ENCODE assay signal across 8 mouse cellular contexts in genomic region chr10:77252790-77253189, GRCm38 (mm10). TPM values are rescaled to one million over a fixed set of nuclear protein-coding genes. Genes with fewer than 3 reads are reported as not detected.
A peak's percentile ranks its signal among the peaks of the same experiment; 100 is the strongest.
DNase-seq lines count a peak whose midpoint lies in the region; ATAC-seq and TF ChIP-seq lines count a peak whose summit lies in the region.

No protein-coding gene starts in this region.

- no peak overlapping the region for H3K9ac ChIP-seq in CH12.LX (ENCODE audit: insufficient read depth, low read depth)
- no peak overlapping the region for H3K9ac ChIP-seq in heart, postnatal 0 days (replicated peaks; ENCODE audit: low read depth, low read length)
- no peak overlapping the region for H3K9ac ChIP-seq in liver, embryonic 15.5 days
- H3K9ac ChIP-seq in neural tube, embryonic 13.5 days = no peak overlapping the region
- no peak overlapping the region for H3K9ac ChIP-seq in stomach, postnatal 0 days (ENCODE audit: low read length)

- no peaks in the 10 kb centered on the region for H3K36me3 ChIP-seq in CH12.LX (replicated peaks in 1 of 2; ENCODE audit: control insufficient read depth in 1 of 2, insufficient read depth in 1 of 2, low read length in 1 of 2)
- H3K36me3 ChIP-seq in forebrain, embryonic 10.5 days (replicated peaks) = no peaks in the 10 kb centered on the region
- H3K36me3 ChIP-seq in heart, postnatal 0 days (replicated peaks; ENCODE audit: control insufficient read depth, insufficient read depth, low read length) = no peaks in the 10 kb centered on the region
- no peaks in the 10 kb centered on the region for H3K36me3 ChIP-seq in liver, embryonic 15.5 days (replicated peaks)
- H3K36me3 ChIP-seq in neural tube, embryonic 13.5 days = no peaks in the 10 kb centered on the region
- H3K36me3 ChIP-seq in stomach, postnatal 0 days (ENCODE audit: control insufficient read depth, insufficient read depth, low read length) = no peaks in the 10 kb centered on the region

- dilution Hi-C loops in CH12.LX (cut with MboI; ENCODE audit: extremely low pct_ligation_motif_present, extremely low pct_unique_long_range_greater_than_20kb, low sequenced_read_pairs) = no loop called here

- under 1% methylated on average over 4 of the region's 4 CpGs for WGBS in forebrain, embryonic 10.5 days
- WGBS in heart, postnatal 0 days = 2% methylated on average over 4 of the region's 4 CpGs
- WGBS in liver, embryonic 15.5 days (ENCODE audit: insufficient replicate concordance) = 0% methylated on average over 4 of the region's 4 CpGs
- WGBS in neural tube, embryonic 13.5 days = 2% methylated on average over 4 of the region's 4 CpGs
- 3% methylated on average over 4 of the region's 4 CpGs for WGBS in stomach, postnatal 0 days

- TF ChIP-seq EP300 in CH12.LX (IDR thresholded peaks at IDR 0.05; ENCODE audit: low read length) = no peak
- TF ChIP-seq EP300 in heart, postnatal 0 days (IDR thresholded peaks at IDR 0.05; ENCODE audit: low read depth) = no peak
- no peak for TF ChIP-seq EP300 in stomach, postnatal 0 days (optimal IDR thresholded peaks at IDR 0.05)

- no peak overlapping the region for H3K4me2 ChIP-seq in CH12.LX (ENCODE audit: insufficient read depth, low read depth, poor library complexity, severe bottlenecking)
- H3K4me2 ChIP-seq in heart, postnatal 0 days (ENCODE audit: low read depth, low read length) = no peak overlapping the region
- H3K4me2 ChIP-seq in liver, embryonic 15.5 days = peak overlapping the region; percentile 20; the same call in 1 of the 2 replicates
- H3K4me2 ChIP-seq in neural tube, embryonic 13.5 days = no peak overlapping the region
- no peak overlapping the region for H3K4me2 ChIP-seq in stomach, postnatal 0 days (replicated peaks; ENCODE audit: low read depth)

- DNase-seq in CH12.LX (ENCODE audit: extremely low read depth) = peak; percentile 64
- peak; percentile 72 for DNase-seq in c-Kit-negative CD71-positive TER-119-positive erythroid progenitor cells, embryonic 14.5 days (ENCODE audit: low read depth, low spot score)
- peak; percentile 87 for DNase-seq in forebrain, embryonic 10.5 days (ENCODE audit: extremely low spot score, low spot score)
- peak; percentile 81 for DNase-seq in heart, postnatal 0 days (ENCODE audit: low spot score)
- DNase-seq in kidney, postnatal 25 days = peak; percentile 78 to 86
- peak; percentile 78 for DNase-seq in stomach, postnatal 0 days (ENCODE audit: low spot score)

- no peak overlapping the region for H3K4me3 ChIP-seq in CH12.LX (replicated peaks in 1 of 3; ENCODE audit: low read depth in 2 of 3, low read length in 2 of 3, poor library complexity in 1 of 3)
- H3K4me3 ChIP-seq in forebrain, embryonic 10.5 days = no peak overlapping the region
- no peak overlapping the region for H3K4me3 ChIP-seq in heart, postnatal 0 days (ENCODE audit: low read depth, low read length)
- no peak overlapping the region for H3K4me3 ChIP-seq in liver, embryonic 15.5 days (replicated peaks)
- no peak overlapping the region for H3K4me3 ChIP-seq in neural tube, embryonic 13.5 days
- no peak overlapping the region for H3K4me3 ChIP-seq in stomach, postnatal 0 days (ENCODE audit: low read depth, low read length)

- H3K4me1 ChIP-seq in CH12.LX (ENCODE audit: control insufficient read depth in 1 of 2, insufficient read depth in 2 of 2) = no peaks in the 10 kb centered on the region
- peaks cover 47% of the 10 kb centered on the region for H3K4me1 ChIP-seq in forebrain, embryonic 10.5 days
- H3K4me1 ChIP-seq in heart, postnatal 0 days (ENCODE audit: control insufficient read depth, insufficient read depth) = peaks cover 14% of the 10 kb centered on the region
- H3K4me1 ChIP-seq in liver, embryonic 15.5 days (replicated peaks) = peaks cover 25% of the 10 kb centered on the region
- peaks cover 40% of the 10 kb centered on the region for H3K4me1 ChIP-seq in neural tube, embryonic 13.5 days (replicated peaks)
- peaks cover 10% of the 10 kb centered on the region; the same call in 1 of the 2 replicates for H3K4me1 ChIP-seq in stomach, postnatal 0 days (replicated peaks; ENCODE audit: control insufficient read depth, insufficient read depth)

- peaks cover 85% of the 10 kb centered on the region for H3K27me3 ChIP-seq in CH12.LX (replicated peaks)
- H3K27me3 ChIP-seq in forebrain, embryonic 10.5 days (ENCODE audit: poor library complexity, severe bottlenecking) = no peaks in the 10 kb centered on the region; the same call in 1 of the 2 replicates
- no peaks in the 10 kb centered on the region for H3K27me3 ChIP-seq in heart, postnatal 0 days (ENCODE audit: control insufficient read depth, insufficient read depth, low read length)
- peaks cover 13% of the 10 kb centered on the region; the same call in 1 of the 2 replicates for H3K27me3 ChIP-seq in liver, embryonic 15.5 days
- no peaks in the 10 kb centered on the region for H3K27me3 ChIP-seq in neural tube, embryonic 13.5 days
- H3K27me3 ChIP-seq in stomach, postnatal 0 days (ENCODE audit: control insufficient read depth, insufficient read depth, low read length) = no peaks in the 10 kb centered on the region

- ATAC-seq in heart, postnatal 0 days (ENCODE audit: insufficient read depth, low read depth) = peak; percentile 57
- peak; percentile 29; the same call in 1 of the 2 replicates for ATAC-seq in liver, embryonic 15.5 days (ENCODE audit: insufficient read depth)
- ATAC-seq in neural tube, embryonic 13.5 days (ENCODE audit: low read depth) = peak; percentile 33
- peak; percentile 33 for ATAC-seq in stomach, postnatal 0 days (ENCODE audit: low FRiP score, low TSS enrichment)

- no peaks in the 10 kb centered on the region for H3K9me3 ChIP-seq in CH12.LX (replicated peaks; ENCODE audit: low read length)
- no peaks in the 10 kb centered on the region for H3K9me3 ChIP-seq in forebrain, embryonic 10.5 days
- H3K9me3 ChIP-seq in heart, postnatal 0 days (replicated peaks; ENCODE audit: control insufficient read depth, low read length) = no peaks in the 10 kb centered on the region
- no peaks in the 10 kb centered on the region for H3K9me3 ChIP-seq in liver, embryonic 15.5 days (replicated peaks)
- no peaks in the 10 kb centered on the region for H3K9me3 ChIP-seq in neural tube, embryonic 13.5 days
- no peaks in the 10 kb centered on the region for H3K9me3 ChIP-seq in stomach, postnatal 0 days (ENCODE audit: control insufficient read depth, low read length)

- TF ChIP-seq RAD21 in CH12.LX (IDR thresholded peaks at IDR 0.05; ENCODE audit: low read depth, low read length) = peak; percentile 83

- TF ChIP-seq CTCF in CH12.LX (conservative IDR thresholded peaks at IDR 0.05 in 1 of 2, IDR thresholded peaks at IDR 0.05 in 1 of 2; ENCODE audit: low read depth in 2 of 2, low read length in 2 of 2) = peak; percentile 88 to 94
- peak; percentile 99 for TF ChIP-seq CTCF in heart, postnatal 0 days (IDR thresholded peaks at IDR 0.05; ENCODE audit: low read depth)
- peak; percentile 99 for TF ChIP-seq CTCF in stomach, postnatal 0 days (IDR thresholded peaks at IDR 0.05; ENCODE audit: low read depth)

- no peaks in the 10 kb centered on the region for H3K79me2 ChIP-seq in CH12.LX (replicated peaks; ENCODE audit: control insufficient read depth, extremely low read depth, insufficient read depth, poor library complexity, severe bottlenecking)

- TF ChIP-seq POLR2A in CH12.LX (IDR thresholded peaks at IDR 0.05; ENCODE audit: low read depth, low read length) = no peak

- in situ Hi-C loops in CH12.LX (cut with MboI; ENCODE audit: low pct_ligation_motif_present, low pct_unique_long_range_greater_than_20kb, low sequenced_read_pairs) = loop anchor here (5.0 kb wide), 1 partner anchor 120 kb away; no protein-coding TSS in a partner anchor

- no peak overlapping the region for H3K27ac ChIP-seq in CH12.LX (ENCODE audit: insufficient read depth, low read depth)
- peak overlapping the region; percentile 80 for H3K27ac ChIP-seq in forebrain, embryonic 10.5 days
- no peak overlapping the region for H3K27ac ChIP-seq in heart, postnatal 0 days (ENCODE audit: low read depth)
- H3K27ac ChIP-seq in liver, embryonic 15.5 days (replicated peaks) = 0 out of 2 replicates have a peak overlapping the region, but pooled peaks have one; percentile 24
- H3K27ac ChIP-seq in neural tube, embryonic 13.5 days (replicated peaks) = no peak overlapping the region
- peak overlapping the region; percentile 87; the same call in 1 of the 2 replicates for H3K27ac ChIP-seq in stomach, postnatal 0 days (replicated peaks)

TF ChIP-seq in CH12.LX, 34 proteins besides CTCF, POLR2A, EP300 and RAD21:
- TF ChIP-seq KAT2A (IDR thresholded peaks at IDR 0.05; ENCODE audit: insufficient replicate concordance, low read length) = no peak
- TF ChIP-seq NELFE (IDR thresholded peaks at IDR 0.05; ENCODE audit: low read depth, low read length) = peak; percentile 23; the same call in 1 of the 2 replicates
- TF ChIP-seq ZC3H11A (IDR thresholded peaks at IDR 0.05; ENCODE audit: low read depth, low read length) = peak; percentile 32; the same call in 1 of the 2 replicates
- no peak for TF ChIP-seq TCF12 (IDR thresholded peaks at IDR 0.05; ENCODE audit: low read depth, low read length)
- TF ChIP-seq IRF4 (IDR thresholded peaks at IDR 0.05; ENCODE audit: low read depth, low read length) = 0 out of 2 replicates have a peak, but pooled peaks have one; percentile 23
- no peak for TF ChIP-seq HCFC1 (IDR thresholded peaks at IDR 0.05; ENCODE audit: low read depth, low read length)
- TF ChIP-seq SMC3 (IDR thresholded peaks at IDR 0.05; ENCODE audit: low read depth, low read length) = peak; percentile 91
- TF ChIP-seq ZKSCAN1 (IDR thresholded peaks at IDR 0.05; ENCODE audit: borderline replicate concordance, low read depth, low read length) = no peak
- no peak for TF ChIP-seq UBTF (IDR thresholded peaks at IDR 0.05; ENCODE audit: low read depth, low read length)

RNA-seq across cellular contexts. Expression of gene Pofut2, which starts 6.2 kb away (rescaled TPM):
- 23.4 and 23.7 TPM in 2 replicates for total RNA-seq in CH12.LX (2012; rRNA removed)
- 11.9 and 13.6 TPM in 2 replicates for total RNA-seq in CH12.LX (2014; rRNA removed)
- 16.5 and 22.0 TPM in 2 replicates for polyA plus RNA-seq in CH12.LX (2012; ENCODE audit: insufficient read length, low read depth)
- polyA plus RNA-seq in forebrain, embryonic 10.5 days (2016; fragmentation: Nextera tagmentation; extraction: Ambion mirVana) = 69.6 and 72.9 TPM in 2 replicates
- total RNA-seq in heart, postnatal 0 days (2014; rRNA removed; ENCODE audit: low replicate concordance) = 78.8 and 94.1 TPM in 2 replicates
- polyA plus RNA-seq in heart, postnatal 0 days (2015; fragmentation: Nextera tagmentation; extraction: Ambion mirVana) = 71.1 and 72.4 TPM in 2 replicates
- polyA plus RNA-seq in liver, embryonic 15.5 days (2015; fragmentation: Nextera tagmentation; extraction: Ambion mirVana) = 23.8 and 27.2 TPM in 2 replicates
- polyA plus RNA-seq in neural tube, embryonic 13.5 days (2015; fragmentation: Nextera tagmentation; extraction: Ambion mirVana) = 62.3 and 69.6 TPM in 2 replicates
- polyA plus RNA-seq in stomach, postnatal 0 days (2015; fragmentation: Nextera tagmentation; extraction: Ambion mirVana) = 50.7 and 54.0 TPM in 2 replicates

Comparison
In these comparisons a context has a peak if more than half of its experiments do, and no peak if none do; other contexts are left out.
1. H3K27ac ChIP-seq: peak in forebrain, embryonic 10.5 days (single experiment), liver, embryonic 15.5 days (single experiment) and stomach, postnatal 0 days (single experiment); none in CH12.LX (single experiment), heart, postnatal 0 days (single experiment) and neural tube, embryonic 13.5 days (single experiment).
2. Peak in every context shown above with its lines, with median percentiles within 50 percentile points of each other: DNase-seq, CTCF ChIP-seq and ATAC-seq.